Mouse (Mus musculus): ENCODE measurements around the gene Scube3. TPM values are rescaled to one million over a fixed set of nuclear protein-coding genes. Genes with fewer than 3 reads are reported as not detected.

Gene Scube3
- polyA plus RNA-seq, 1 experiment from 2014 or later, result 4.8 TPM

DNA sequence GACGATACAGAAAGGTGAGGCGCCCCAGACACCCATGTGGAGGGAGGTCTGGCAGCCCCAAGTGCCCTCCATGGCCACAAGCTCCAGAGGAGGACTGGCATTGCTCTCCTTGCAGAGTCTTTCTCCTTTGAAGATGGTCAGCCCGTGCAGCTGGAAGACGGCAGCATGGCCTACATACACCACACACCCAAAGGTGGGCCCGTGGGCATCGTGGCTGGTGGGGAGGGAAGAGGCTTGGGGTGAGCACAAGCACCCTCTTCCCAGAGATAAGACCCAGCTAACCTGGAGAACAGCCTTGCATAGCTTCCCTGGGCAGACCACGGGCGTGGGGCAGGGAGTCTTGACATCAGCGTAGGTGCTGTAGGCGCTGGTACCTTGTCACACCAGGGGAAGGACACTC is 53.1 kb downstream of the Scube3 start:
- Histone ChIP-seq H3K4me2 (replicated peaks; ENCODE audit: low read depth, low read length) (no peak overlapping the region), H3K9ac (replicated peaks; ENCODE audit: low read depth, low read length) (no peak overlapping the region), H3K27me3 (ENCODE audit: control insufficient read depth, insufficient read depth, low read length) (no peaks in the 10 kb centered on the region), H3K9me3 (ENCODE audit: control insufficient read depth, low read depth, low read length) (no peaks in the 10 kb centered on the region), H3K4me3 (ENCODE audit: low read depth, low read length) (no peak overlapping the region), H3K36me3 (ENCODE audit: control insufficient read depth, insufficient read depth, low read length) (peaks cover 38% of the 10 kb centered on the region), H3K27ac (ENCODE audit: low read length) (no peak overlapping the region), H3K4me1 (ENCODE audit: control insufficient read depth, insufficient read depth, low read length) (no peaks in the 10 kb centered on the region)
- 93% methylated on average over 10 of the region's 10 CpGs for WGBS
- no peak for ATAC-seq (ENCODE audit: insufficient number of reproducible peaks, insufficient read depth, low FRiP score, low read depth)

DNA sequence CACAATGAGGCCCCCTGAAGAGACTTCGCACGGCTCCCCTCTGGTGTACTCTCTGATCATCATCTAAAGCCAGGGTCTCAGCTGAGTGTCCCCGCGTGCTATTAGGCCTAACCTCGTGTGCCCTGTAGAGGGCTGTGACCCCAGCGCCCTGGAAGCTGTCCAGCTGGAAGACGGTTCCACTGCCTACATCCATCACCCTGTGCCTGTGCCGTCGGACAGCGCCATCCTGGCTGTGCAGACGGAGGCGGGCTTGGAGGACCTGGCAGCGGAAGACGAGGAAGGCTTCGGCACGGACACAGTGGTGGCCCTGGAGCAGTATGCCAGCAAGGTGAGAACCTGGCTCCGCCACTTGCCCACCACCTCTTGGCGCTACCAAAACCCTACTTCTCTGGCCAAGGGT is 55.7 kb downstream of the Scube3 start:
- H3K4me3 ChIP-seq (ENCODE audit: low read depth, low read length), result no peak overlapping the region
- no peaks in the 10 kb centered on the region for H3K27me3 ChIP-seq (ENCODE audit: control insufficient read depth, insufficient read depth, low read length)
- no peaks in the 10 kb centered on the region for H3K4me1 ChIP-seq (ENCODE audit: control insufficient read depth, insufficient read depth, low read length)
- no peak overlapping the region for H3K27ac ChIP-seq (ENCODE audit: low read length)
- no peaks in the 10 kb centered on the region for H3K9me3 ChIP-seq (ENCODE audit: control insufficient read depth, low read depth, low read length)
- no peak overlapping the region for H3K4me2 ChIP-seq (replicated peaks; ENCODE audit: low read depth, low read length)
- H3K36me3 ChIP-seq (ENCODE audit: control insufficient read depth, insufficient read depth, low read length), result peaks cover 55% of the 10 kb centered on the region
- no peak for ATAC-seq (ENCODE audit: insufficient number of reproducible peaks, insufficient read depth, low FRiP score, low read depth)
- no peak overlapping the region for H3K9ac ChIP-seq (replicated peaks; ENCODE audit: low read depth, low read length)
- 51% methylated on average over 18 of the region's 18 CpGs for WGBS

DNA sequence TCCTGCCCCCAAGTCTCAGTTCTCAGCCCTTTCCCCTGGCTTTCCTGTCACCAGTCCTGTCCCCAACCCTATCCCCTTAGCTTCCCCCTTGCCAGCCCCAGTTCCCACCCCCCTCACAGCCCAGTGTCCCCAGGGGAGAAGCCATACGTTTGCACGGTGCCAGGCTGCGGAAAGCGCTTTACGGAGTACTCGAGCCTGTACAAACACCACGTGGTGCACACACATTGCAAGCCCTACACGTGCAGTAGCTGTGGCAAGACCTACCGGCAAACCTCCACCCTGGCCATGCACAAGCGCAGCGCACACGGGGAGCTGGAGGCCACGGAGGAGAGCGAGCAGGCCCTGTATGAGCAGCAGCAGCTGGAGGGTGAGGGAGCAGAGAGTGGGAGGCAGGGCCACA is 60.0 kb downstream of the Scube3 start:
- Histone ChIP-seq H3K9ac (replicated peaks; ENCODE audit: low read depth, low read length) (no peak overlapping the region), H3K27ac (ENCODE audit: low read length) (no peak overlapping the region), H3K4me2 (replicated peaks; ENCODE audit: low read depth, low read length) (no peak overlapping the region), H3K9me3 (ENCODE audit: control insufficient read depth, low read depth, low read length) (no peaks in the 10 kb centered on the region), H3K27me3 (ENCODE audit: control insufficient read depth, insufficient read depth, low read length) (no peaks in the 10 kb centered on the region), H3K4me1 (ENCODE audit: control insufficient read depth, insufficient read depth, low read length) (no peaks in the 10 kb centered on the region), H3K4me3 (ENCODE audit: low read depth, low read length) (no peak overlapping the region), H3K36me3 (ENCODE audit: control insufficient read depth, insufficient read depth, low read length) (peaks cover 42% of the 10 kb centered on the region)
- no peak for ATAC-seq (ENCODE audit: insufficient number of reproducible peaks, insufficient read depth, low FRiP score, low read depth)
- 77% methylated on average over 14 of the region's 14 CpGs for WGBS

DNA sequence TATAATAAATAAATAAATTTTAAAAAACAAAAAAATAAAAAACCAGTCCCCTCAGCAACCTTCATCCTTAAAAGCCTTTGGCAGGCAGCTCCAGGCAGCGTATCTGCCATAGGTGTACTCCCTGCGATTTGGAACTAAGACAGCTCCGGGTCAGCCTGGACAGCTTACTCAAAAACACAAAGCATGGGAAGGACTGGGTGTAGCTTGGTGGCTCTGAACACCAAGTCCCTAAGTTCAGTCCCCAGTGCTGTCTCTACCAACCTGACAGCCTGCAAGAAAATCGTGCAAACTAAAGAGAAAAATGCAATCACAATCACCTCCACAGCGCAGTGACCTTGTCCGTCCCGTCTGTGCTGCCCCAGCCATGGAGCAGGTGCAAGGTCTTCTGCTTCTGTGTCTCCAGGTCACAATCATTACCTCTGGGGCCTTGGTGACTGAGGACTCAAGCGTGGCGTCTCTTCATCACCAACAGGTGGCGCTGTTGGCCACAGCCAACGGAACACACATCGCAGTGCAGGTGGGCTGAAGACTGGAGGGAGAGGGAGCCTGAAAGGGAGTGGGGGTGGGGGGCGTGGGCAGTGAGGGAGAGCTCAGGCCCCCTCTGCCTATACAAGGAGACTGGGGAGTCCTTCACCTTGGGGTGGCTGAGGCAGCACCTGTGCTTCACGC is 62.2 kb downstream of the Scube3 start:
- H3K4me1 ChIP-seq (ENCODE audit: control insufficient read depth, insufficient read depth, low read length), result peaks cover 8% of the 10 kb centered on the region; the same call in 1 of the 2 replicates
- H3K27me3 ChIP-seq (ENCODE audit: control insufficient read depth, insufficient read depth, low read length), result no peaks in the 10 kb centered on the region
- no peaks in the 10 kb centered on the region for H3K9me3 ChIP-seq (ENCODE audit: control insufficient read depth, low read depth, low read length)
- no peak overlapping the region for H3K4me3 ChIP-seq (ENCODE audit: low read depth, low read length)
- no peak overlapping the region for H3K27ac ChIP-seq (ENCODE audit: low read length)
- peaks cover 33% of the 10 kb centered on the region for H3K36me3 ChIP-seq (ENCODE audit: control insufficient read depth, insufficient read depth, low read length)
- ATAC-seq (ENCODE audit: insufficient number of reproducible peaks, insufficient read depth, low FRiP score, low read depth), result no peak
- H3K4me2 ChIP-seq (replicated peaks; ENCODE audit: low read depth, low read length), result no peak overlapping the region
- WGBS, result 40% methylated on average over 14 of the region's 14 CpGs
- no peak overlapping the region for H3K9ac ChIP-seq (replicated peaks; ENCODE audit: low read depth, low read length)

DNA sequence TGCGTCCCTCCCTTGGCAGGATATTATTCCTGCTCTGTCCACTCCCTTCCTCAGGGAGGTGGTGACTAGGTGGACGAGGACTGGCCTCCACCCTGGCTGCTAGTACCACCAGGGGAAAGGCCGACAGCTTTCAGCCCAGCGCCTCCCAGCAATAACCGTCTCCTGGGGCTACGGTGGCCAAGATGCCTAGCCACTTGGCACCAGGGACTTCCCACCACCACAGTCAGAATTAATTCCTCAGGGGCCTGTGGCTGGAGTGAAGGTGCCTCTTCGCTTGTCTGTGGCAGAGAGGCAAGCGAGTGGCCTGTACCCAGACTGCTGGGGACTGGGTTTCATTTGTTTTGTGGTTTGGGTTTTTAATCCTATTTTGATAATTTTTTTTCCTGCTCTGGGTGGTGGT is 63.5 kb downstream of the Scube3 start:
- H3K4me1 ChIP-seq (ENCODE audit: control insufficient read depth, insufficient read depth, low read length), result peaks cover 8% of the 10 kb centered on the region; the same call in 1 of the 2 replicates
- no peak overlapping the region for H3K9ac ChIP-seq (replicated peaks; ENCODE audit: low read depth, low read length)
- H3K36me3 ChIP-seq (ENCODE audit: control insufficient read depth, insufficient read depth, low read length), result peaks cover 27% of the 10 kb centered on the region
- H3K27me3 ChIP-seq (ENCODE audit: control insufficient read depth, insufficient read depth, low read length), result no peaks in the 10 kb centered on the region
- ATAC-seq (ENCODE audit: insufficient number of reproducible peaks, insufficient read depth, low FRiP score, low read depth), result no peak
- H3K4me3 ChIP-seq (ENCODE audit: low read depth, low read length), result no peak overlapping the region
- H3K4me2 ChIP-seq (replicated peaks; ENCODE audit: low read depth, low read length), result no peak overlapping the region
- H3K27ac ChIP-seq (ENCODE audit: low read length), result no peak overlapping the region
- WGBS, result 94% methylated on average over 8 of the region's 8 CpGs
- H3K9me3 ChIP-seq (ENCODE audit: control insufficient read depth, low read depth, low read length), result no peaks in the 10 kb centered on the region

DNA sequence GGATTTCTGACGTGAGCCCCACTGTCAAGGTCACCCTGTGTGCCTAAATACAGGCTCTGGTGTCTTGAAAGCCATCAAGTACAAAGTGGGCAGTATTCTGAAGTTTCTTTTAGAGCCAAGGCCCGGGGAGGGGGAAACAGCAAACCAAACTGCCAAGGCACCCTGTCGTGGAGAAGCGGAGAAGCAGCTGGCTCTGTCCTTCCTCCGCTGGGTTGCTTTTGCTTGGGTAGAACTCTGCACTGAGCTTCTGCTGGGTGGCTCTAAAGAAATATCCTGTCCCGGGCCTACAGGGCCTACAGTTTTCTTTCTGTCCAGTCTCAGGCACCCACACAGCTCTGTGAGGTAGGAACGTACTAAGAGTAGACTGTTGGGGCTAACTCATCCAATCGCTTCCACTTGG is 65.2 kb downstream of the Scube3 start:
- peaks cover 11% of the 10 kb centered on the region; the same call in 1 of the 2 replicates for H3K36me3 ChIP-seq (ENCODE audit: control insufficient read depth, insufficient read depth, low read length)
- no peaks in the 10 kb centered on the region for H3K9me3 ChIP-seq (ENCODE audit: control insufficient read depth, low read depth, low read length)
- no peak overlapping the region for H3K4me3 ChIP-seq (ENCODE audit: low read depth, low read length)
- H3K4me2 ChIP-seq (replicated peaks; ENCODE audit: low read depth, low read length), result no peak overlapping the region
- 68% methylated on average over 8 of the region's 8 CpGs for WGBS
- 0 out of 2 replicates have a peak overlapping the region, but pooled peaks have one; percentile 14 for H3K9ac ChIP-seq (replicated peaks; ENCODE audit: low read depth, low read length)
- no peak for ATAC-seq (ENCODE audit: insufficient number of reproducible peaks, insufficient read depth, low FRiP score, low read depth)
- H3K4me1 ChIP-seq (ENCODE audit: control insufficient read depth, insufficient read depth, low read length), result peaks cover 12% of the 10 kb centered on the region; the same call in 1 of the 2 replicates
- H3K27me3 ChIP-seq (ENCODE audit: control insufficient read depth, insufficient read depth, low read length), result no peaks in the 10 kb centered on the region
- peak overlapping the region; percentile 73 for H3K27ac ChIP-seq (ENCODE audit: low read length)

DNA sequence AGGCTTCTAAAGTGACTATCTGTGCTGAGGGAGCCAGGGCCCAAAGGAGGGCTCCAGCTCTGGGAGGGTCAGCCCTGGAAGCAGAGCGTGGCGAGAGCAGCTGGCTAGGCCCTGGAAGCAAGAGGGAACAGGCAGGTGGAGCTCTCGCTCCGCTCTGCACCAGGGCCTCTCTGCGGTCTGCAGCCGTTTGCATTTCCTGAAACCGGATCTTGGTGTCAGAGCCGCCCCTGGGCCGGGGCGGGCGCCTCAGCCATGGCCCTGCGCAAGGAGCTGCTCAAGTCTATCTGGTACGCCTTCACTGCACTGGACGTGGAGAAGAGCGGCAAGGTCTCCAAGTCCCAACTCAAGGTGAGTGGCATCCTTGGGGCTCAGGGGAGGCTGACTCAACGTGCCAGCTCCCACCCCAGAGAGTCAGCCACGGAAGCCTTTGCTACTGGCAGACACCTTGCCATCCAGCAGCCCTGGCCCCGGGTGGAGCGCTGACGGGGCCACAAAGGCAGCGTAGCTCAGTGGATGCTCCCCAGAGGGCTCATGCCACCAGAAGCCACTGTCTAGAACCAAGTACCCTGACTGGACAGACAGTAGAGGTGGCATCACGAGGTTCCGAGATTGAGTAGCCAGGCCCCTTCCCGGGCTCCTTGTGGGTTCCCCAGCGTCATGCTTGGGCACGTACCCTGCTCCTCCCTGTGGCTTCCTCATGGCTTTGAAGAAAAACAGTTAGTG is 65.8 kb downstream of the Scube3 start, which contains the start of gene Def6:
Def6 (plus strand) TSS at position 188 of the 723 bp plus-strand sequence.
- no peaks in the 10 kb centered on the region for H3K9me3 ChIP-seq (ENCODE audit: control insufficient read depth, low read depth, low read length)
- 18% methylated on average over 26 of the region's 26 CpGs for whole genome bisulfite sequencing
- peak; percentile 88 for ATAC-seq (ENCODE audit: insufficient number of reproducible peaks, insufficient read depth, low FRiP score, low read depth)
- H3K4me1 ChIP-seq (ENCODE audit: control insufficient read depth, insufficient read depth, low read length), result peaks cover 12% of the 10 kb centered on the region; the same call in 1 of the 2 replicates
- peaks cover 6% of the 10 kb centered on the region; the same call in 1 of the 2 replicates for H3K36me3 ChIP-seq (ENCODE audit: control insufficient read depth, insufficient read depth, low read length)
- H3K27me3 ChIP-seq (ENCODE audit: control insufficient read depth, insufficient read depth, low read length), result no peaks in the 10 kb centered on the region
- peak within 1 kb of the TSS; percentile 73 for H3K27ac ChIP-seq (ENCODE audit: low read length)
- peak within 1 kb of the TSS; percentile 71 for H3K4me2 ChIP-seq (replicated peaks; ENCODE audit: low read depth, low read length)
- peak within 1 kb of the TSS; percentile 38 for H3K9ac ChIP-seq (replicated peaks; ENCODE audit: low read depth, low read length)
- H3K4me3 ChIP-seq (ENCODE audit: low read depth, low read length), result peak within 1 kb of the TSS; percentile 28

DNA sequence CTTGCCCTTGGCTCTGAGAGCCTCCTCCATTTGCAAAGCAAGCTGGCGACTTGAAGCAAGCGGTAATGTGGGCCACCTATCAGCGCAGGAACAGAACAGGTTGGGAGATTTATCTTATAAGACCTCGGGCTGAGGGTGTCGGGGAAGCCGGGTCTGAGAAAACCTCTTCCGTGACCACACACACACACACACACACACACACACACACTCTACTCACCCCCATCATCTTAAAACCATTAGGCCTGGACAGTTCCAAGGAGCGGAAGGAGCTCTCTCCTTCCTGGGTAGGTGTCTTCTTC is 66.3 kb downstream of the Scube3 start:
- Histone ChIP-seq H3K36me3 (ENCODE audit: control insufficient read depth, insufficient read depth, low read length) (peaks cover 6% of the 10 kb centered on the region; the same call in 1 of the 2 replicates), H3K4me1 (ENCODE audit: control insufficient read depth, insufficient read depth, low read length) (peaks cover 12% of the 10 kb centered on the region; the same call in 1 of the 2 replicates), H3K4me2 (replicated peaks; ENCODE audit: low read depth, low read length) (peak overlapping the region; percentile 71), H3K9ac (replicated peaks; ENCODE audit: low read depth, low read length) (peak overlapping the region; percentile 38), H3K27me3 (ENCODE audit: control insufficient read depth, insufficient read depth, low read length) (no peaks in the 10 kb centered on the region), H3K9me3 (ENCODE audit: control insufficient read depth, low read depth, low read length) (no peaks in the 10 kb centered on the region), H3K27ac (ENCODE audit: low read length) (no peak overlapping the region), H3K4me3 (ENCODE audit: low read depth, low read length) (peak overlapping the region; percentile 28; the same call in 1 of the 2 replicates)
- no peak for ATAC-seq (ENCODE audit: insufficient number of reproducible peaks, insufficient read depth, low FRiP score, low read depth)
- 71% methylated on average over 8 of the region's 8 CpGs for WGBS

Measured in stomach, embryonic 14.5 days (tissue).